Mouse (Mus musculus): Measurements from ENCODE around the gene Fiz1. TPM values are rescaled to one million over a fixed set of nuclear protein-coding genes. Genes with fewer than 3 reads are reported as not detected.
A peak's percentile ranks its signal among the peaks of the same experiment; 100 is the strongest.

Fiz1 gene
- total and polyA plus RNA-seq, 2 experiments = 6.2 to 19.3 TPM

DNA sequence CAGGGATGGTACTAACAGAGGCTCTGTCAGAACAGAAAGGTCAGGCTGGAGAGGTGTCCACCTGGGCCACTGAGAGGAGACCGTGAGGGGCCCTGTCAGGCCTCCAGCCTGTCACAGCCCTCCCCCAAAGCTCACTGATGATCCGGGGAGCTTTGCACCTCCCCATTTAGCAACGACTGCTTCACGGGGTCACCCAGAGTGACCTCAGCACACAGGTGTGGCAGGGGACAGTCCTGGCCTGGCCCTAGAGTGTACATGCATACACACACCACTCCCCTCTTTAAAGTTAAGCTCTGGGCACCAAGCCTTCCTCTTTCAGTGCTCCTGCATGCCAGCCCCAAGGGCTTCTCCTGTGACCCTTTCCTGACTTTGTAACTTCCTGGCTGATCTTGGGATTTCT is 39.0 kb downstream of the Fiz1 start:
- no peaks in the 10 kb centered on the region for H3K36me3 ChIP-seq (ENCODE audit: control insufficient read depth, insufficient read depth, low read length)
- WGBS = 40% methylated on average over 4 of the region's 4 CpGs
- no peaks in the 10 kb centered on the region for H3K4me1 ChIP-seq (ENCODE audit: control insufficient read depth, insufficient read depth, low read length)
- H3K79me2 ChIP-seq (ENCODE audit: control insufficient read depth, insufficient read depth, low read length) = no peaks in the 10 kb centered on the region
- H3K9ac ChIP-seq (ENCODE audit: low read depth, low read length) = no peak overlapping the region
- no peak overlapping the region for H3K4me3 ChIP-seq (ENCODE audit: insufficient read depth, low read depth, low read length)
- H3K27ac ChIP-seq (replicated peaks; ENCODE audit: insufficient read depth, low read depth, low read length) = no peak overlapping the region
- no peaks in the 10 kb centered on the region for H3K27me3 ChIP-seq (ENCODE audit: control insufficient read depth, insufficient read depth, low read length)
- DNase-seq (ENCODE audit: extremely low read depth, low read depth, low spot score) = no peak
- no peak for TF ChIP-seq POLR2A (IDR thresholded peaks at IDR 0.05; ENCODE audit: extremely low read depth, insufficient read depth, low read length)
- TF ChIP-seq CTCF (IDR thresholded peaks at IDR 0.05; ENCODE audit: low read depth, low read length) = no peak

DNA sequence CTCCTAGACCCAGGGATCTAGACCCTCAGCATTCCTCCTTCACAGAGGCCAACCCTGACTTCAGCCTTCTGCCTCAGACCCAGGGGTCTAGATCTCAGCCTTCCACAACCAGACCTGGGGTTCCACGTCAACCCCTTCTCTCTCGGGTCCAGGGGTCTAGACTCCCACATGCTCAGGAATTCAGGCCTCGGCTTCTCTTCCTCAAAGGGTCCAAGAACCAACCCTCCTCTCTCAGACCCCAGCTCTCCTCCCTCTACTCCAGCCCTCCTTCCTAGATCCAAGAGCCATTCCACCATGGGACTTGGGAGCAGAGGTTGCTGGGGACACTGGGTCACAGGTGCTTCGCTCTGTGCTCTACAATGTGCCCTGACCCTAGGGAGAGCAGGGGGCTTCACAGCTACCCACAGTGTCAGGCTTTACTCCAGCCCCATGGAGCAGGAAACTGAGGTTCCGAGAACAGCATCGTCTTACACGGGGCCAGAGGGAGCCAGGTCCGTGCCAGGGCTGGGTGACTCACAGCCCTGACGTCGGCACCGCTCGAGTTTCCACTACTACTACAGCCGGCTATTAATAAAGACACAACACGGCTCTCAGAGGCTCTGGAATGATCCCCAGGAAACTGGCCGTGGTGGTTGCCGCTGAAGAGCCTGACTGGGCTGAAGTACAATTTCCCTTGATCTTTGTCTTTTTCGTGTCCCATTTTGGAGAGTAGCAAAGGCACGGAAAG is 42.0 kb downstream of the Fiz1 start:
- DNase-seq (ENCODE audit: extremely low read depth, low read depth, low spot score) = no peak
- 74% methylated on average over 18 of the region's 18 CpGs for WGBS
- H3K4me3 ChIP-seq (ENCODE audit: insufficient read depth, low read depth, low read length) = no peak overlapping the region
- H3K27me3 ChIP-seq (ENCODE audit: control insufficient read depth, insufficient read depth, low read length) = no peaks in the 10 kb centered on the region
- no peak overlapping the region for H3K27ac ChIP-seq (replicated peaks; ENCODE audit: insufficient read depth, low read depth, low read length)
- no peak for TF ChIP-seq POLR2A (IDR thresholded peaks at IDR 0.05; ENCODE audit: extremely low read depth, insufficient read depth, low read length)
- no peak for TF ChIP-seq CTCF (IDR thresholded peaks at IDR 0.05; ENCODE audit: low read depth, low read length)
- no peaks in the 10 kb centered on the region for H3K4me1 ChIP-seq (ENCODE audit: control insufficient read depth, insufficient read depth, low read length)
- H3K9ac ChIP-seq (ENCODE audit: low read depth, low read length) = no peak overlapping the region
- no peaks in the 10 kb centered on the region for H3K79me2 ChIP-seq (ENCODE audit: control insufficient read depth, insufficient read depth, low read length)
- no peaks in the 10 kb centered on the region for H3K36me3 ChIP-seq (ENCODE audit: control insufficient read depth, insufficient read depth, low read length)

DNA sequence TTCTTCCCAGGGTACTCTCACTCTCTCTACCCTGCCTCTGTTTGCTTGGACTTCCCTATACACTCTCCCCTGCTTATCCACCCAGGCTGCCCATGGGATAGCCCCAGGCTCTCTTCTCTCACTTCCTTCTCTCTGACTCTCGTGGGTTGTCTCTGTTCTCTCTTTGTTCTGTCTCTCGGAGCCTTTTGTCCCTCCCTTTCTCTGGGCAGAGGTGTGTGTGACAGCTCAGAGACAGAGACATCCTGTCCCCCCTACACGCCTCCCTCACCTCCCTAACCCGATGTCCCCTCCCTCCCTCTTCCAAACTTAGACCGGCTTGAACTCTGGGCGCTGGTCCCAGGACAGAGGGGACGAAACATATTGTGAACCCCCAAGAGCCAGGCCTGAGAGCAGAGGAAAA is 42.8 kb downstream of the Fiz1 start:
- Histone ChIP-seq H3K27me3 (ENCODE audit: control insufficient read depth, insufficient read depth, low read length) (no peaks in the 10 kb centered on the region), H3K36me3 (ENCODE audit: control insufficient read depth, insufficient read depth, low read length) (no peaks in the 10 kb centered on the region), H3K4me1 (ENCODE audit: control insufficient read depth, insufficient read depth, low read length) (no peaks in the 10 kb centered on the region), H3K4me3 (ENCODE audit: insufficient read depth, low read depth, low read length) (no peak overlapping the region), H3K79me2 (ENCODE audit: control insufficient read depth, insufficient read depth, low read length) (no peaks in the 10 kb centered on the region), H3K9ac (ENCODE audit: low read depth, low read length) (no peak overlapping the region), H3K27ac (replicated peaks; ENCODE audit: insufficient read depth, low read depth, low read length) (no peak overlapping the region)
- no peak for TF ChIP-seq POLR2A (IDR thresholded peaks at IDR 0.05; ENCODE audit: extremely low read depth, insufficient read depth, low read length)
- TF ChIP-seq CTCF (IDR thresholded peaks at IDR 0.05; ENCODE audit: low read depth, low read length) = no peak
- WGBS = 58% methylated on average over 7 of the region's 7 CpGs
- DNase-seq (ENCODE audit: extremely low read depth, low read depth, low spot score) = no peak

DNA sequence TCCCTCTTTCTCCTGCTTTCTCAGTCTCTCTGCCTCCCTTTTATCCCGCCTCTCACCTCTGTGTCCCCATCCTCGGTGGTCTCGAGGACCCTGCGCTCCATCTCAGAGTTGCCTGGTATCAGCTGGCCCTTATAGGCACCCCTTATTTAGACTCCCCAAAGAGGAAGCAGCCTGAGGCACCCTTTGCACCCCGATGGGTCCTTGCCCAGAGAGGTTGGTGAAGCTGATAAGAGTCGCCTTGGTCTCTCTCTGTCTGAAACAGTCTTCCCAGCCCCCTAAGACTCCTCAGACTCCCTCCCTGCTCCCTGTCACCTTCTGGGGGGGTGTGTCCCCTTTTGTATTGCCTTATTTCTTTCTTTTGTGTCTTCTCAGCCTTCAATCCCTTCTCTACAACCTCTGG is 43.4 kb downstream of the Fiz1 start, which contains the start of gene Sbk3:
Gene Sbk3 (minus strand): TSS at position 101 of the 400 bp plus-strand sequence.
- no peak within 1 kb of the TSS for H3K27ac ChIP-seq (replicated peaks; ENCODE audit: insufficient read depth, low read depth, low read length)
- DNase-seq (ENCODE audit: extremely low read depth, low read depth, low spot score) = no peak
- TF ChIP-seq CTCF (IDR thresholded peaks at IDR 0.05; ENCODE audit: low read depth, low read length) = no peak
- no peak for TF ChIP-seq POLR2A (IDR thresholded peaks at IDR 0.05; ENCODE audit: extremely low read depth, insufficient read depth, low read length)
- WGBS = 47% methylated on average over 6 of the region's 6 CpGs
- no peaks in the 10 kb centered on the region for H3K4me1 ChIP-seq (ENCODE audit: control insufficient read depth, insufficient read depth, low read length)
- no peaks in the 10 kb centered on the region for H3K27me3 ChIP-seq (ENCODE audit: control insufficient read depth, insufficient read depth, low read length)
- no peak within 1 kb of the TSS for H3K4me3 ChIP-seq (ENCODE audit: insufficient read depth, low read depth, low read length)
- H3K36me3 ChIP-seq (ENCODE audit: control insufficient read depth, insufficient read depth, low read length) = no peaks in the 10 kb centered on the region
- no peak within 1 kb of the TSS for H3K9ac ChIP-seq (ENCODE audit: low read depth, low read length)
- no peaks in the 10 kb centered on the region for H3K79me2 ChIP-seq (ENCODE audit: control insufficient read depth, insufficient read depth, low read length)

DNA sequence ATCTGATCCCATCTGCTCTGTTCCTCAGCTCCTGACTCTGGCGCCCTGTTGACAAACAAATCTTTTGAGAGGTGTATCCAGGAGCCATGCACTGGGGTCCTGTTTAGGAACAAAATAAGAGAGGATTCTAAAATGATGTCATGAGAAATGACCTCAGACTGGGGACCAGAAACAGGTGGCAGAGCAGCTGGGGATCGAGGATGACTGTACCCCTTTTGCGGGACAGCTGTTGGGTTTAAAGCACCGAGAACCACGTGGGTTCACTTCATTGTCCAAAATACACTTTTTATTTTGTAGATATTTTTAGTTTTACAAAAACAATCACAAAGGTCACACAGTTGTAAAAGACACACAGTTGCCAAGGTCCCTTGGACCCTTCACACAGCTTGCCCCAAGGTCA is 49.5 kb downstream of the Fiz1 start:
- no peak for TF ChIP-seq POLR2A (IDR thresholded peaks at IDR 0.05; ENCODE audit: extremely low read depth, insufficient read depth, low read length)
- TF ChIP-seq CTCF (IDR thresholded peaks at IDR 0.05; ENCODE audit: low read depth, low read length) = no peak
- peaks cover 2% of the 10 kb centered on the region; the same call in 1 of the 2 replicates for H3K4me1 ChIP-seq (ENCODE audit: control insufficient read depth, insufficient read depth, low read length)
- DNase-seq (ENCODE audit: extremely low read depth, low read depth, low spot score) = no peak
- no peak overlapping the region for H3K27ac ChIP-seq (replicated peaks; ENCODE audit: insufficient read depth, low read depth, low read length)
- 85% methylated on average over 5 of the region's 5 CpGs for WGBS
- no peak overlapping the region for H3K9ac ChIP-seq (ENCODE audit: low read depth, low read length)
- H3K79me2 ChIP-seq (ENCODE audit: control insufficient read depth, insufficient read depth, low read length) = no peaks in the 10 kb centered on the region
- H3K27me3 ChIP-seq (ENCODE audit: control insufficient read depth, insufficient read depth, low read length) = no peaks in the 10 kb centered on the region
- no peaks in the 10 kb centered on the region for H3K36me3 ChIP-seq (ENCODE audit: control insufficient read depth, insufficient read depth, low read length)
- H3K4me3 ChIP-seq (ENCODE audit: insufficient read depth, low read depth, low read length) = no peak overlapping the region

DNA sequence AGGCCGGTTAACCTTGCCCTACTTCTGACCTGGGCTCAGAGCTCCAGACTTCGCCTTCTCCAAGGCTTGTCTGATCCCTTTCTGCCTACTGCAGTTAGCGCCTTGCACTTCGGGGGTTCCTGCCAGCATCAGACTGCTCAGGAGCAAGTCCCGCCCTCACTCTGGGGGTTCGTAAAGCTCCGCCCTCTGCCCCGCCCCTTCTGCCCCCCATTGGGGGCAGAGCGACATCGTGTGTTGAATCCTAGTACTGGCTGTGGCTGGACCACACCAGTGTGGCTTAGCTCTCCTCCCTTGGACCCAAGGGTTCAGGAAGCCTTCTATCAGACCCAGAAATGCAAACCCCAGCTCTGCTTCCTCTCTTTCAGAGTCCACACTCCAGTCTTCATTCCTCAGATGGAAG is 50.2 kb downstream of the Fiz1 start, which contains the start of gene Sbk2:
Gene Sbk2 (minus strand): TSS at position 135 of the 400 bp plus-strand sequence.
- Histone ChIP-seq H3K27ac (replicated peaks; ENCODE audit: insufficient read depth, low read depth, low read length) (no peak within 1 kb of the TSS), H3K36me3 (ENCODE audit: control insufficient read depth, insufficient read depth, low read length) (no peaks in the 10 kb centered on the region), H3K4me1 (ENCODE audit: control insufficient read depth, insufficient read depth, low read length) (peaks cover 2% of the 10 kb centered on the region; the same call in 1 of the 2 replicates), H3K9ac (ENCODE audit: low read depth, low read length) (no peak within 1 kb of the TSS), H3K27me3 (ENCODE audit: control insufficient read depth, insufficient read depth, low read length) (no peaks in the 10 kb centered on the region), H3K79me2 (ENCODE audit: control insufficient read depth, insufficient read depth, low read length) (no peaks in the 10 kb centered on the region), H3K4me3 (ENCODE audit: insufficient read depth, low read depth, low read length) (no peak within 1 kb of the TSS)
- no peak for TF ChIP-seq POLR2A (IDR thresholded peaks at IDR 0.05; ENCODE audit: extremely low read depth, insufficient read depth, low read length)
- TF ChIP-seq CTCF (IDR thresholded peaks at IDR 0.05; ENCODE audit: low read depth, low read length) = peak; percentile 76
- DNase-seq (ENCODE audit: extremely low read depth, low read depth, low spot score) = peak; percentile 22
- WGBS = 4% methylated on average over 10 of the region's 10 CpGs

All from liver, adult 2 months (tissue).